Mouse (Mus musculus) intestine, postnatal 0 days (tissue): ENCODE measurements around the gene Lrrc57. TPM values are rescaled to one million over a fixed set of nuclear protein-coding genes. Genes with fewer than 3 reads are reported as not detected.

Experiments used
- ATAC-seq: fragments of 200-750 bp; cut with Nextera tagmentation; 2 replicates; pipeline ENCODE4 v1.8.0; 2017; ENCODE audit warnings: mild to moderate bottlenecking, moderate TSS enrichment, moderate library complexity
- H3K27ac ChIP-seq: fragments of 300-500 bp; sonication (generic); 2 replicates; pipeline ENCODE4 v1.5.1; 2014; ENCODE audit warnings: mild to moderate bottlenecking, low read depth, low read length, moderate library complexity
- H3K27me3 ChIP-seq: fragments of 300-500 bp; sonication (generic); replicated peaks from 2 replicates; pipeline ENCODE4 v1.6.1; 2014; ENCODE audit warnings: low read length, mixed read lengths; ENCODE audit not compliant: control insufficient read depth, insufficient read depth
- H3K36me3 ChIP-seq: fragments of 300-500 bp; sonication (generic); 2 replicates; pipeline ENCODE4 v1.6.1; 2014; ENCODE audit warnings: mild to moderate bottlenecking, moderate library complexity; ENCODE audit not compliant: control insufficient read depth, insufficient read depth
- H3K4me1 ChIP-seq: fragments of 300-500 bp; sonication (generic); replicated peaks from 2 replicates; pipeline ENCODE4 v1.6.1; 2014; ENCODE audit warnings: antibody characterized with exemption, low read length, mixed read lengths; ENCODE audit not compliant: control insufficient read depth, insufficient read depth
- H3K4me2 ChIP-seq: fragments of 300-500 bp; sonication (generic); replicated peaks from 2 replicates; pipeline ENCODE4 v1.6.1; 2014; ENCODE audit warnings: low read depth, mild to moderate bottlenecking, moderate library complexity
- H3K4me3 ChIP-seq: fragments of 300-500 bp; sonication (generic); 2 replicates; pipeline ENCODE4 v1.5.1; 2014; ENCODE audit warnings: low read depth, low read length
- H3K9ac ChIP-seq: fragments of 300-500 bp; sonication (generic); 2 replicates; pipeline ENCODE4 v1.6.1; 2014; ENCODE audit warnings: mild to moderate bottlenecking, low read depth, low read length
- H3K9me3 ChIP-seq: fragments of 300-500 bp; sonication (generic); 2 replicates; pipeline ENCODE4 v1.6.1; 2016; ENCODE audit warnings: mixed run types; ENCODE audit not compliant: control insufficient read depth
- CTCF ChIP-seq: sonication (generic); IDR thresholded peaks from 2 replicates; pipeline ENCODE4 v1.5.1; 2016; ENCODE audit warnings: low read depth, mild to moderate bottlenecking, control low read depth, antibody characterized with exemption, moderate library complexity
- WGBS: fragments of 180-500 bp; shearing (Covaris S2); extraction: QIAGEN DNeasy Blood & Tissue Kit; methylation state at CpG from one replicate; pipeline ENCODE4 v1.1.7; 2014; 5-methylcytosine and 5-hydroxymethylcytosine counted together
- polyA plus RNA-seq: library from polyadenylated mRNA; unstranded; fragments of >200 nt; fragmentation: Nextera tagmentation; extraction: Ambion mirVana; gene quantifications from 2 replicates; pipeline ENCODE4 v1.2.1, GENCODE M21; 2015

The Lrrc57 gene
- polyA plus RNA-seq, 1 experiment from 2014 or later: 23.6 TPM

DNA sequence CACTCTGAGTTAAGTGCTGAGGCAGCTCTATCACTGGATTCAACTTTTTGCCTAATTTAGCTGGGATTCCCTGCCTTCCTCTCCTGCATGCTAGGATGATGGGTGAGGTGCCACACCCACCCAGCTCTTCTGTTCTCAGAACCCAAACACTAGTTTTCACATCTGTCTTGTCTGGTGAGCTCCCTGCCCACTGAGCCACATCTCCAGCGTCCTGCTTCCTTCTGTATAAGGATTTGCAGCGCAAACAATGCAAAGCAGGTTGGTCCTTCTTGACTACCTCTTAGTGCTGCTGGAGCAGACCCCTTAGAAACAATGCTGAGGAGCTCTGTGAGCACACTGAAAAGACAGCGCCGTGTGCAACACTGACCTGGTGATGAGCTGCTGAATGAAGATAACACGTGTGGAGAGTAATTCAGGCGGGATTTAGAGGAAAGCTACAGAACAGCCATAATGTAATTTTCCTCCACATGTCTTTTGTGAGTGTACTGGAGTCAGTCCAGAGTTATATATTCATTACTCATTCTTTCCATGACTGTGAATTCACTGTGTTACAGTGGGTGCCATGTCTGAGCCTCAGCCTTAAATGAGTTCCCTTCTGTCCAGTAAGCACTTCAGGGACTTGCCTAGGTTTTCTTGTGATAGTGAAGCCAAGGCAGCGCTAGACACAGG is 43.1 kb upstream of the Lrrc57 start:
- H3K36me3 ChIP-seq: no peaks in the 10 kb centered on the region
- no peak for ATAC-seq
- H3K9me3 ChIP-seq: no peaks in the 10 kb centered on the region
- TF ChIP-seq CTCF: no peak
- 59% methylated on average over 7 of the region's 7 CpGs for WGBS
- no peak overlapping the region for H3K4me2 ChIP-seq
- H3K4me1 ChIP-seq: no peaks in the 10 kb centered on the region
- no peaks in the 10 kb centered on the region for H3K27me3 ChIP-seq
- no peak overlapping the region; the same call in 1 of the 2 replicates for H3K9ac ChIP-seq
- no peak overlapping the region for H3K27ac ChIP-seq
- no peak overlapping the region for H3K4me3 ChIP-seq

DNA sequence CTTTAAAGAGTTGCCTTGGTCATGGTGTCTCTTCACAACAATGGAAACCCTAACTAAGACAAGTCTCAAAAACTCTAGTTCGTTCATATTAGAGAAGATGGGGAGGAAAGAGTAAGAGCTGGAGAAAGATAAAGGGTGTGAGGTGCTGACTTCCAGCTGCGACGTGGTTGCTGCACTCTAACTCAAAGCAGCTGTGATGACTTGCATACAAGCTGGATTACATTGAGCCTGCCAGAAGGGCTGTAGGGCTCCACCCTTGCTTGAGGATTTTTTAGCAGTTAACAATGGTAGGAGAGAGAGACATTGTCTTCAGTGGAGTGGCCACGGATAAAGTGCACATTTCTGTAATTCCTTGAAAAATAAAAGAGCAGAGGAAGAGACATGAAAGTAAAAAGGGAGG is 37.5 kb upstream of the Lrrc57 start:
- WGBS: 72% methylated on average over 4 of the region's 4 CpGs

DNA sequence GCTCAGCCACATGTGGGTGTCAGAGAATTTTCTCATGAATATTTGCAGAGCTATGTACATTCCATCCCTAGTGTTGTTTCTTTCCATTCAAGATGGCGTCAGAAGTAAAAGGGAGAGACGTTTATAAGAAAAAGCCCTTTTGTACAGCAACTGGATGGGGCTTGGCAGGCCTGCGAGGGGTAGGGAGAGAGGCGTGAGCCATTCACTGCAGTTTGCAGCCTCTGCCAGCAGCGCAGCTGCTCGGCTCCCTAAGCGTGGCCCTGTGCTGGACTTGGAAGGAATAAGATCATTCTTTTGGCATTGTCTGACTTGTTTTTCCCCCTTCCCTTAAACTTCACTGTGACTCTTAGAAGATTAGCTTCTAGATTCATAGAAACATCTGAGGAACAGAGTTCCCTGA is 34.5 kb upstream of the Lrrc57 start:
- whole genome bisulfite sequencing: 58% methylated on average over 7 of the region's 7 CpGs
- H3K4me1 ChIP-seq: no peaks in the 10 kb centered on the region
- H3K9me3 ChIP-seq: no peaks in the 10 kb centered on the region
- no peak overlapping the region for H3K4me3 ChIP-seq
- H3K27ac ChIP-seq: no peak overlapping the region; the same call in 1 of the 2 replicates
- TF ChIP-seq CTCF: no peak
- H3K4me2 ChIP-seq: no peak overlapping the region
- H3K9ac ChIP-seq: no peak overlapping the region
- ATAC-seq: no peak
- no peaks in the 10 kb centered on the region for H3K36me3 ChIP-seq
- no peaks in the 10 kb centered on the region for H3K27me3 ChIP-seq

More for the DNA sequence above, 37.5 kb upstream of the Lrrc57 start:
- Histone ChIP-seq H3K27ac (no peak overlapping the region), H3K9ac (no peak overlapping the region), H3K27me3 (no peaks in the 10 kb centered on the region), H3K4me1 (no peaks in the 10 kb centered on the region), H3K36me3 (no peaks in the 10 kb centered on the region), H3K9me3 (no peaks in the 10 kb centered on the region), H3K4me3 (no peak overlapping the region), H3K4me2 (no peak overlapping the region)
- no peak for TF ChIP-seq CTCF
- no peak for ATAC-seq

DNA sequence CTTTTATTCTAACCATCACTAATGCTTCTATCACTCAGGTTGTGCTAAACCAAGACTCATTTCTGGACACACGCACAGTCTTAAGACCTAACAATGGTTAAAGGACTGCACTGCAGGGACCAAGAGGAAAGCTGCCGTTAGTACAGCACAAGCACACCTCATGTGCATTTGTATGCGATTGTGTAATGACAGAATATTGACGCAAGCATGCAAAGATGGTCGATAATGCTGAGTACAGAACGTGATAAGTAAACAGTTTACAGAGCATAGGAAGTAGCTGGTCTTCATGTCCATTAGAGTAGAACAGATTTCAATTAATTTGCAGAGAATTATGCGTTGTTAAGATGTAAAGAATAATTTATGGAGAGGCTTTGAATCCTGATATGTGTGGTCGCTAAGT is 31.5 kb upstream of the Lrrc57 start:
- Histone ChIP-seq H3K4me3 (no peak overlapping the region), H3K9me3 (no peaks in the 10 kb centered on the region), H3K27me3 (no peaks in the 10 kb centered on the region), H3K9ac (no peak overlapping the region), H3K36me3 (no peaks in the 10 kb centered on the region), H3K4me1 (no peaks in the 10 kb centered on the region), H3K27ac (no peak overlapping the region), H3K4me2 (no peak overlapping the region)
- WGBS: 77% methylated on average over 8 of the region's 8 CpGs
- ATAC-seq: no peak
- TF ChIP-seq CTCF: no peak

DNA sequence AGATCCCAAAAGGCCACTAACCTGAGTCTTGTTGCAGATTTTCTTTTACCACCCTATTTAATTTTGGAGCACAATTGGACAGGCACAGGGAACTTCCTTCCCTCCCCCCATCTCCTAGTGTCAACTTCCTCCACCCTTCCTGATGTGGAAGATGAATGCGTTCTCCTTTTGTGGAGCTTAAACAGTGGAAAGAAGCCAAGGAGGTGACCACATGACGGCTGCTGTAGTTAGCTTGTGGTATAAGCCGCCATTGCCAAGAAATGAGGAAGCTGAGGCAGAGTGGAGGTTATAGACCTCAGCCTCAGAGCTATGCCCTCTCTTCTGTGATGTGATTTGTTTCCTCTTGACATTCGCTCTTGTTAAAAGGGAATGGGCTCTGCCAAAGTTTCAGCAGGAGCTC is 22.6 kb upstream of the Lrrc57 start:
- Histone ChIP-seq H3K9ac (no peak overlapping the region), H3K9me3 (no peaks in the 10 kb centered on the region), H3K4me3 (no peak overlapping the region), H3K4me1 (0 out of 2 replicates have a peak, but pooled peaks cover 3% of the 10 kb centered on the region), H3K36me3 (0 out of 2 replicates have a peak, but pooled peaks cover 12% of the 10 kb centered on the region), H3K27ac (no peak overlapping the region), H3K4me2 (no peak overlapping the region), H3K27me3 (no peaks in the 10 kb centered on the region)
- TF ChIP-seq CTCF: no peak
- ATAC-seq: no peak
- 66% methylated on average over 4 of the region's 4 CpGs for WGBS

DNA sequence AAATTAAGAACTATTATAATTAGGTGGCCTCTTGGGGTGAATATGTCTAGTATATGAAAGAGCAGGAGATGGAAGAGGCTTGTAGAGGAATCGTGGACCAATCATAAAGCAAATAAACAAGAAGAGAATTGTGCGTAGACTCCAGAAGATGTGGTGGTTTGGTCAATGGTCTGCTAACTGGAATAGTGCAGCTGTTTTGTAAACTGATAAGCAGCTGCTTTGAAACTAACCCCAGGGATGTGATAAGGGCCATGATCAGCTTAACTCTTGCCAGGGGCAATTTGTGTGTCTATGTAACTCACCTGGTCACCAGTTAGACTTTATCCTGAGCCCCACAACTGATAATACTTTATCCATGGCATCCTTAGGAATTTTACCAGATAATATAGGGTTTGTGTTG is 22.2 kb upstream of the Lrrc57 start:
- Histone ChIP-seq H3K27me3 (no peaks in the 10 kb centered on the region), H3K4me2 (no peak overlapping the region), H3K4me1 (0 out of 2 replicates have a peak, but pooled peaks cover 3% of the 10 kb centered on the region), H3K4me3 (no peak overlapping the region), H3K36me3 (0 out of 2 replicates have a peak, but pooled peaks cover 12% of the 10 kb centered on the region), H3K9me3 (no peaks in the 10 kb centered on the region), H3K27ac (no peak overlapping the region), H3K9ac (no peak overlapping the region)
- WGBS: 65% methylated on average over 2 of the region's 2 CpGs
- TF ChIP-seq CTCF: no peak
- ATAC-seq: no peak
